In the genomic region with DNA sequence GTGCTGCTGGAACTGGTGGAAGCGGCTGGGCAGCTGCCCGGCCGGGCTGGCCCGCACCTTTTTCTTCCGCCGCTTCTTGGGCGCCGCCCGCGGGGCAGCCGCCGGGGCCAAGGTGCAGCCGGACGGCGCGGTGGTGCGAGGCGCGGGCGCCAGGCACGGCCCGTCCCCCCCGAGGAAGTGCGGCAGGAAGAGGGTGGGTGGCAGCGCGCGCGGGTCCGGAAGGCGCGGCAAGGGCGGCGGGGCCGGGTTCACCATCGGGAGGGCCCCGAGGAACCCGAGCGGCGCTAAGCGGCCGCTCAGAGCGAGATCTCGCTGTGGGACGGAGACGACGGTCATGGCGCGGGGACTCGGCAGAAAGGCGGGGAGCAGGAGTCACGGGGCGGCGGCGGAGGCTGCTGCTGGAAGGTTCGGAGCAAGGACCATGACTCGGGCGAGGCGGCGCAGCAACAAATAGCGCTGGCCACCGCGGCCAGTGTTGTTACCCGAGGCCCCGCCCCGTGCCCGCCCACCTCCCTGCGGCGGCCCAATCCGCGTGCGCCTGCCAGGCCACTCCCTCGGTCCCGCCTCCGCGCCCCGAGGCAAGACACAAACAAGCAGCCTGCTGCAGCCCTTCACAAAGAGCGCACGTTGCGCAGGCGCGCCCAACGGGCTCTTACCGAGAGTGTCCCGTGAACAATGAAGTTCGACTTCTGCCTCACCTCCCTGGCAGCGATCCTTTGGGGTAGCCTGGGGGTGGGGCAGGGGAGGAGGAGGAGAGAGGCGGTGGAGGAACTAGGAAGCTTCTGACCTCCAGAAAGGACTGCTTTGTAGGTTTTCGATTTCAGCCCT, we compare ENCODE assay signal across 8 mouse cellular contexts. TPM values are rescaled to one million over a fixed set of nuclear protein-coding genes. Genes with fewer than 3 reads are reported as not detected.
DNase-seq lines count a peak whose midpoint lies in the region; ATAC-seq and TF ChIP-seq lines count a peak whose summit lies in the region.

No protein-coding gene starts in this region.

- H3K9me3 ChIP-seq in forebrain, embryonic 15.5 days = no peaks in the 10 kb centered on the region
- no peaks in the 10 kb centered on the region for H3K9me3 ChIP-seq in lung, embryonic 14.5 days (ENCODE audit: low read depth, low read length)

- peaks cover 29% of the 10 kb centered on the region for H3K36me3 ChIP-seq in forebrain, embryonic 15.5 days
- H3K36me3 ChIP-seq in lung, embryonic 14.5 days (ENCODE audit: insufficient read depth) = peaks cover 30% of the 10 kb centered on the region
- peaks cover 30% of the 10 kb centered on the region for H3K36me3 ChIP-seq in thymus, adult 2 months (ENCODE audit: control insufficient read depth, insufficient read depth, low read length)

- peak overlapping the region; percentile 43 for H3K4me2 ChIP-seq in forebrain, embryonic 15.5 days (replicated peaks)
- H3K4me2 ChIP-seq in lung, embryonic 14.5 days = peak overlapping the region; percentile 83

- H3K4me1 ChIP-seq in forebrain, embryonic 15.5 days = peaks cover 31% of the 10 kb centered on the region
- H3K4me1 ChIP-seq in lung, embryonic 14.5 days (ENCODE audit: insufficient read depth) = no peaks in the 10 kb centered on the region
- peaks cover 3% of the 10 kb centered on the region for H3K4me1 ChIP-seq in olfactory bulb, adult 2 months (ENCODE audit: control insufficient read depth, insufficient read depth, low read length)
- peaks cover 9% of the 10 kb centered on the region; the same call in 1 of the 2 replicates for H3K4me1 ChIP-seq in thymus, adult 2 months (replicated peaks; ENCODE audit: control insufficient read depth, insufficient read depth, low read length)

- WGBS in forebrain, embryonic 15.5 days = under 1% methylated on average over 83 of the region's 88 CpGs
- WGBS in lung, embryonic 14.5 days = under 1% methylated on average over 88 of the region's 88 CpGs
- under 1% methylated on average over 88 of the region's 88 CpGs for WGBS in olfactory bulb, adult 2 months
- under 1% methylated on average over 88 of the region's 88 CpGs for WGBS in thymus, adult 2 months

- TF ChIP-seq CTCF in layer of hippocampus, adult 2 months (conservative IDR thresholded peaks at IDR 0.05) = no peak
- TF ChIP-seq CTCF in lung, embryonic 14.5 days (IDR thresholded peaks at IDR 0.05; ENCODE audit: low read depth) = no peak
- TF ChIP-seq CTCF in olfactory bulb, adult 2 months (IDR thresholded peaks at IDR 0.05; ENCODE audit: insufficient read depth, low read depth, low read length) = no peak
- peak; percentile 61; the same call in 1 of the 2 replicates for TF ChIP-seq CTCF in thymus, adult 2 months (IDR thresholded peaks at IDR 0.05; ENCODE audit: borderline replicate concordance, control insufficient read depth, extremely low read depth, insufficient read depth, low read length, poor library complexity)

- peak; percentile 99 for DNase-seq in ES-CJ7 (ENCODE audit: low read depth, low spot score)
- DNase-seq in cerebellum, adult 11 months = peak; percentile 99
- peak; percentile 98 for DNase-seq in heart, postnatal 36 days
- DNase-seq in layer of hippocampus, adult 2 months (ENCODE audit: low spot score in 2 of 2) = peak; percentile 98
- peak; percentile 99 for DNase-seq in lung, embryonic 14.5 days
- peak; percentile 98 for DNase-seq in thymus, adult 2 months

- intact Hi-C loops in heart, postnatal 36 days (cut with DNase I) = loop anchor here (2.0 to 10.0 kb wide), 4 partner anchors 35 to 1283 kb away; a partner anchor contains a TSS

- peak overlapping the region; percentile 96 for H3K9ac ChIP-seq in forebrain, embryonic 15.5 days (replicated peaks)
- H3K9ac ChIP-seq in lung, embryonic 14.5 days = peak overlapping the region; percentile 99

- H3K27me3 ChIP-seq in forebrain, embryonic 15.5 days = no peaks in the 10 kb centered on the region
- H3K27me3 ChIP-seq in lung, embryonic 14.5 days (ENCODE audit: insufficient read depth, low read length) = no peaks in the 10 kb centered on the region
- no peaks in the 10 kb centered on the region for H3K27me3 ChIP-seq in thymus, adult 2 months (ENCODE audit: control insufficient read depth, insufficient read depth, low read length)

- ATAC-seq in forebrain, embryonic 15.5 days (replicated peaks) = peak; percentile 94
- ATAC-seq in lung, embryonic 14.5 days (ENCODE audit: insufficient read depth) = peak; percentile 92

- peak overlapping the region; percentile 78 for H3K4me3 ChIP-seq in forebrain, embryonic 15.5 days
- peak overlapping the region; percentile 91 for H3K4me3 ChIP-seq in layer of hippocampus, adult 2 months
- H3K4me3 ChIP-seq in lung, embryonic 14.5 days (ENCODE audit: low read depth, low read length) = peak overlapping the region; percentile 89
- peak overlapping the region; percentile 89 for H3K4me3 ChIP-seq in olfactory bulb, adult 2 months (ENCODE audit: insufficient read depth, low read depth, low read length)
- H3K4me3 ChIP-seq in thymus, adult 2 months (ENCODE audit: control insufficient read depth, insufficient read depth, low read length) = peak overlapping the region; percentile 70

- peak overlapping the region; percentile 99 for H3K27ac ChIP-seq in forebrain, embryonic 15.5 days (replicated peaks)
- peak overlapping the region; percentile 100 for H3K27ac ChIP-seq in layer of hippocampus, adult 2 months
- peak overlapping the region; percentile 100 for H3K27ac ChIP-seq in lung, embryonic 14.5 days (ENCODE audit: low read depth)
- H3K27ac ChIP-seq in olfactory bulb, adult 2 months (ENCODE audit: insufficient read depth, low read depth, low read length) = peak overlapping the region; percentile 99
- peak overlapping the region; percentile 89 for H3K27ac ChIP-seq in thymus, adult 2 months (ENCODE audit: control insufficient read depth, insufficient read depth, low read length)

- peak; percentile 98 for TF ChIP-seq POLR2A in olfactory bulb, adult 2 months (IDR thresholded peaks at IDR 0.05; ENCODE audit: insufficient read depth, low read depth, low read length)
- TF ChIP-seq POLR2A in thymus, adult 2 months (IDR thresholded peaks at IDR 0.05; ENCODE audit: control insufficient read depth, extremely low read depth, insufficient read depth, low read length, poor library complexity) = peak; percentile 98

RNA-seq across cellular contexts. Expression of a gene that starts 39.5 kb away (rescaled TPM):
- polyA plus RNA-seq in forebrain, embryonic 15.5 days (2015; fragmentation: Nextera tagmentation; extraction: Ambion mirVana) = 30.9 and 33.9 TPM in 2 replicates
- not detected for total RNA-seq in heart, postnatal 36 days (2021)
- 10 to 100 TPM; 25.7 to 26.6 TPM for total RNA-seq in layer of hippocampus, adult 2 months (2021)
- 3.4 and 3.6 TPM in 2 replicates for polyA plus RNA-seq in lung, embryonic 14.5 days (2014; fragmentation: Nextera tagmentation; extraction: Ambion mirVana)
- not detected in 2 replicates for polyA plus RNA-seq in olfactory bulb, adult 2 months (2012; ENCODE audit: insufficient read depth, insufficient read length, low replicate concordance, missing spikeins)
- polyA plus RNA-seq in thymus, adult 2 months (2012; rRNA removed) = 1.8 and 1.9 TPM in 2 replicates

RNA-seq across cellular contexts. Expression of a gene that starts 41.7 kb away (rescaled TPM):
- 95.2 and 97.1 TPM in 2 replicates for polyA plus RNA-seq in forebrain, embryonic 15.5 days (2015; fragmentation: Nextera tagmentation; extraction: Ambion mirVana)
- total RNA-seq in heart, postnatal 36 days (2021) = 100 to 1,000 TPM; 153 to 155 TPM
- total RNA-seq in layer of hippocampus, adult 2 months (2021) = 100 to 1,000 TPM; 144 to 145 TPM
- polyA plus RNA-seq in lung, embryonic 14.5 days (2014; fragmentation: Nextera tagmentation; extraction: Ambion mirVana) = 123 and 127 TPM in 2 replicates
- not detected in 2 replicates for polyA plus RNA-seq in olfactory bulb, adult 2 months (2012; ENCODE audit: insufficient read depth, insufficient read length, low replicate concordance, missing spikeins)
- 250 and 410 TPM in 2 replicates for polyA plus RNA-seq in thymus, adult 2 months (2012; rRNA removed)

RNA-seq across cellular contexts. Expression of a gene that starts 58.7 kb away (rescaled TPM):
- polyA plus RNA-seq in forebrain, embryonic 15.5 days (2015; fragmentation: Nextera tagmentation; extraction: Ambion mirVana) = 2.5 and 3.0 TPM in 2 replicates
- 10 to 100 TPM; 55.9 to 62.9 TPM for total RNA-seq in heart, postnatal 36 days (2021)
- 10 to 100 TPM; 10.6 to 10.9 TPM for total RNA-seq in layer of hippocampus, adult 2 months (2021)
- 0.70 and 0.99 TPM in 2 replicates for polyA plus RNA-seq in lung, embryonic 14.5 days (2014; fragmentation: Nextera tagmentation; extraction: Ambion mirVana)
- not detected in 2 replicates for polyA plus RNA-seq in olfactory bulb, adult 2 months (2012; ENCODE audit: insufficient read depth, insufficient read length, low replicate concordance, missing spikeins)
- 1.4 and 2.9 TPM in 2 replicates for polyA plus RNA-seq in thymus, adult 2 months (2012; rRNA removed)

Comparison
In these comparisons a context has a peak if more than half of its experiments do, and no peak if none do; other contexts are left out.
1. Peak in every context shown above with its lines: DNase-seq, ATAC-seq, H3K4me3 ChIP-seq and H3K27ac ChIP-seq.